Mouse (Mus musculus): ENCODE measurements around the gene Fam19a4. TPM values are rescaled to one million over a fixed set of nuclear protein-coding genes. Genes with fewer than 3 reads are reported as not detected.

The Fam19a4 gene
- polyA plus RNA-seq, 1 experiment from 2014 or later = 0.80 TPM

- no peak for ATAC-seq
- Histone ChIP-seq H3K4me3 (replicated peaks; ENCODE audit: low read length) (no peak overlapping the region), H3K9ac (replicated peaks; ENCODE audit: low read depth, low read length) (no peak overlapping the region), H3K4me1 (replicated peaks; ENCODE audit: control insufficient read depth, insufficient read depth, low read length) (no peaks in the 10 kb centered on the region), H3K27me3 (replicated peaks; ENCODE audit: control insufficient read depth, insufficient read depth, low read length) (no peaks in the 10 kb centered on the region), H3K9me3 (ENCODE audit: control insufficient read depth, low read length) (no peaks in the 10 kb centered on the region), H3K36me3 (ENCODE audit: control insufficient read depth, insufficient read depth) (no peaks in the 10 kb centered on the region), H3K4me2 (ENCODE audit: low read length) (no peak overlapping the region), H3K27ac (ENCODE audit: low read length) (no peak overlapping the region)
- WGBS = 36% methylated on average over 1 of the region's 1 CpGs
Observed at GRCm38 (mm10) chr6:96843944-96844343, 216.3 kb downstream of the Fam19a4 start.

- H3K4me2 ChIP-seq (ENCODE audit: low read length) = no peak overlapping the region
- no peak overlapping the region for H3K9ac ChIP-seq (replicated peaks; ENCODE audit: low read depth, low read length)
- H3K36me3 ChIP-seq (ENCODE audit: control insufficient read depth, insufficient read depth) = no peaks in the 10 kb centered on the region
- ATAC-seq = no peak
- no peaks in the 10 kb centered on the region for H3K4me1 ChIP-seq (replicated peaks; ENCODE audit: control insufficient read depth, insufficient read depth, low read length)
- no peaks in the 10 kb centered on the region for H3K9me3 ChIP-seq (ENCODE audit: control insufficient read depth, low read length)
- H3K27ac ChIP-seq (ENCODE audit: low read length) = no peak overlapping the region
- H3K4me3 ChIP-seq (replicated peaks; ENCODE audit: low read length) = no peak overlapping the region
- WGBS = 81% methylated on average over 3 of the region's 3 CpGs
- H3K27me3 ChIP-seq (replicated peaks; ENCODE audit: control insufficient read depth, insufficient read depth, low read length) = no peaks in the 10 kb centered on the region
Observed at GRCm38 (mm10) chr6:96840634-96841033, 219.6 kb downstream of the Fam19a4 start.

- Histone ChIP-seq H3K4me2 (ENCODE audit: low read length) (no peak overlapping the region), H3K36me3 (ENCODE audit: control insufficient read depth, insufficient read depth) (no peaks in the 10 kb centered on the region), H3K4me1 (replicated peaks; ENCODE audit: control insufficient read depth, insufficient read depth, low read length) (no peaks in the 10 kb centered on the region), H3K9me3 (ENCODE audit: control insufficient read depth, low read length) (no peaks in the 10 kb centered on the region), H3K27ac (ENCODE audit: low read length) (no peak overlapping the region), H3K4me3 (replicated peaks; ENCODE audit: low read length) (no peak overlapping the region), H3K27me3 (replicated peaks; ENCODE audit: control insufficient read depth, insufficient read depth, low read length) (no peaks in the 10 kb centered on the region), H3K9ac (replicated peaks; ENCODE audit: low read depth, low read length) (no peak overlapping the region)
- no peak for ATAC-seq
- 23% methylated on average over 3 of the region's 3 CpGs for WGBS
Observed at GRCm38 (mm10) chr6:96826626-96827025, 233.6 kb downstream of the Fam19a4 start.

DNA sequence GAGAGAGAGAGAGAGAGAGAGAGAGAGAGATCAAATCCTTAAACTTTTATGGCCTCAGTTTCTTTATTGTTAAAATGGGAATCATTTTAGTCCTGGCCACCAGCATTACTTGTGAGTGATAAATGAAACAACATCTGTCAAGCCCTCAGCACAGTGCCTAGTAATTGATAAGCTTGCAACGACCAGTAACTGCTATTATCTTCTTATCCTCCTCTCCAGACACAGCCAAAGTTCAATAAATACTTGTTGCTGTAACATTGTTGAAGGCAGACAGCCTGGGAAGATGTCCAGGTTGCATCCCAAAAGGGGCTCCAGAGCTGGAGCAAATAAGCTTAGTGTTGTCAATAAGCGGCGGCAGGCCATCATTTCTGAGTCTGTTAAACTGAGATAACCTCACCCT lies 257.2 kb downstream of the Fam19a4 start:
- ATAC-seq = no peak
- WGBS = 78% methylated on average over 3 of the region's 3 CpGs

DNA sequence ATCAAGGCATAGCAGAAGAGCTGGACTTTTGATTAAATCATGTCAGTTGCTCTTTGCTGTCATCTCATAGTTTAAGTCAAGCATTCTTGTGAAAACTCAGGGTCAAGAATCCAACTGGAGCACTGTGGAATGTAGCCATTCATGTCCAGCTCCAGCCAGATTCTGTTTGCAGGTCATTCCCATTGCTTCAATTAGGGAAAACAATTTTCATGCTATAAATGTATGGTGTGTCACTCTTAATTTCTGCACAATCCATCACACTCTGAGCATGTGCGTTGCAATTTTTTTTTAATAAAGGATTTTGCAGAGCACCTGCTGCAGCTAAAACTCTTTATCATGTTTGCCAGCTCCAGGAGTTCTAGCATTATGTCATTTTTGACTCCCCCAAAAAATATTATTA lies 261.5 kb downstream of the Fam19a4 start:
- no peaks in the 10 kb centered on the region for H3K9me3 ChIP-seq (ENCODE audit: control insufficient read depth, low read length)
- no peak overlapping the region for H3K27ac ChIP-seq (ENCODE audit: low read length)
- no peak overlapping the region for H3K9ac ChIP-seq (replicated peaks; ENCODE audit: low read depth, low read length)
- no peaks in the 10 kb centered on the region for H3K36me3 ChIP-seq (ENCODE audit: control insufficient read depth, insufficient read depth)
- no peaks in the 10 kb centered on the region for H3K27me3 ChIP-seq (replicated peaks; ENCODE audit: control insufficient read depth, insufficient read depth, low read length)
- no peak overlapping the region for H3K4me3 ChIP-seq (replicated peaks; ENCODE audit: low read length)
- H3K4me2 ChIP-seq (ENCODE audit: low read length) = no peak overlapping the region
- H3K4me1 ChIP-seq (replicated peaks; ENCODE audit: control insufficient read depth, insufficient read depth, low read length) = no peaks in the 10 kb centered on the region
- WGBS = 100% methylated on average over 1 of the region's 1 CpGs
- no peak for ATAC-seq

More for the DNA sequence above, 257.2 kb downstream of the Fam19a4 start:
- no peaks in the 10 kb centered on the region for H3K27me3 ChIP-seq (replicated peaks; ENCODE audit: control insufficient read depth, insufficient read depth, low read length)
- no peak overlapping the region for H3K4me2 ChIP-seq (ENCODE audit: low read length)
- no peaks in the 10 kb centered on the region for H3K36me3 ChIP-seq (ENCODE audit: control insufficient read depth, insufficient read depth)
- H3K27ac ChIP-seq (ENCODE audit: low read length) = no peak overlapping the region
- H3K9ac ChIP-seq (replicated peaks; ENCODE audit: low read depth, low read length) = no peak overlapping the region
- no peak overlapping the region for H3K4me3 ChIP-seq (replicated peaks; ENCODE audit: low read length)
- H3K4me1 ChIP-seq (replicated peaks; ENCODE audit: control insufficient read depth, insufficient read depth, low read length) = no peaks in the 10 kb centered on the region
- no peaks in the 10 kb centered on the region for H3K9me3 ChIP-seq (ENCODE audit: control insufficient read depth, low read length)

DNA sequence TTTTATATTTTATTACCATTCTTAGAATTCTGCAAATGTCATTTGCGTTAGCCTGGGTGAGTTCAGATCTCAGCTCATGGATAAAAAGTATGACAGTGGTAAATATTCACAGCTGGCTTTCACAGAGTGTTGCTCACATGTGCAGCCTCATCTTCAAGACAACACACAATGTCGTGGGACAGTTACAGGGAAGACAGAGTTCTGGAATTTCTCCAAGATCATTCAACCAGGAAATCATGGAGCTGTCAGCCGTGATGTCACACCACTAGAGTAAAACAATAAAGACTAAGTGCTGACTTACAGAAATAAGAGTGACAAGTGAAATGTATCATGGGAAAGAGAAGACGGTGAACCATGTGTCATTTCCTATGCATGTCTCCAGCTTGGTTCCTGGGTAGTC lies 262.8 kb downstream of the Fam19a4 start:
- no peak overlapping the region for H3K9ac ChIP-seq (replicated peaks; ENCODE audit: low read depth, low read length)
- no peaks in the 10 kb centered on the region for H3K27me3 ChIP-seq (replicated peaks; ENCODE audit: control insufficient read depth, insufficient read depth, low read length)
- no peak for ATAC-seq
- 70% methylated on average over 4 of the region's 4 CpGs for WGBS
- no peak overlapping the region for H3K4me2 ChIP-seq (ENCODE audit: low read length)
- H3K27ac ChIP-seq (ENCODE audit: low read length) = no peak overlapping the region
- H3K36me3 ChIP-seq (ENCODE audit: control insufficient read depth, insufficient read depth) = no peaks in the 10 kb centered on the region
- no peak overlapping the region for H3K4me3 ChIP-seq (replicated peaks; ENCODE audit: low read length)
- no peaks in the 10 kb centered on the region for H3K9me3 ChIP-seq (ENCODE audit: control insufficient read depth, low read length)
- no peaks in the 10 kb centered on the region for H3K4me1 ChIP-seq (replicated peaks; ENCODE audit: control insufficient read depth, insufficient read depth, low read length)

Other genes starting within 250 kb of the Fam19a4 start
- gene Eogt, start 88.8 kb upstream of the Fam19a4 start, polyA plus RNA-seq (2015; fragmentation: Nextera tagmentation; extraction: Ambion mirVana) = 9.3 and 12.2 TPM in 2 replicates
- gene Tmf1, start 118.7 kb upstream of the Fam19a4 start, polyA plus RNA-seq (2015; fragmentation: Nextera tagmentation; extraction: Ambion mirVana) = 35.0 and 43.2 TPM in 2 replicates
- 99.9 and 101 TPM in 2 replicates for gene Uba3, start 145.2 kb upstream of the Fam19a4 start, polyA plus RNA-seq (2015; fragmentation: Nextera tagmentation; extraction: Ambion mirVana)
- gene Arl6ip5, start 150.3 kb upstream of the Fam19a4 start, polyA plus RNA-seq (2015; fragmentation: Nextera tagmentation; extraction: Ambion mirVana) = 116 and 130 TPM in 2 replicates
- gene Lmod3, start 192.3 kb upstream of the Fam19a4 start, polyA plus RNA-seq (2015; fragmentation: Nextera tagmentation; extraction: Ambion mirVana) = not detected in 2 replicates